Mouse (Mus musculus): Measurements from ENCODE around the gene Olfr551. TPM values are rescaled to one million over a fixed set of nuclear protein-coding genes. Genes with fewer than 3 reads are reported as not detected.
A peak's percentile ranks its signal among the peaks of the same experiment; 100 is the strongest.

Olfr551 gene
- total RNA-seq, 2 experiments from 2014 or later, result not detected

DNA sequence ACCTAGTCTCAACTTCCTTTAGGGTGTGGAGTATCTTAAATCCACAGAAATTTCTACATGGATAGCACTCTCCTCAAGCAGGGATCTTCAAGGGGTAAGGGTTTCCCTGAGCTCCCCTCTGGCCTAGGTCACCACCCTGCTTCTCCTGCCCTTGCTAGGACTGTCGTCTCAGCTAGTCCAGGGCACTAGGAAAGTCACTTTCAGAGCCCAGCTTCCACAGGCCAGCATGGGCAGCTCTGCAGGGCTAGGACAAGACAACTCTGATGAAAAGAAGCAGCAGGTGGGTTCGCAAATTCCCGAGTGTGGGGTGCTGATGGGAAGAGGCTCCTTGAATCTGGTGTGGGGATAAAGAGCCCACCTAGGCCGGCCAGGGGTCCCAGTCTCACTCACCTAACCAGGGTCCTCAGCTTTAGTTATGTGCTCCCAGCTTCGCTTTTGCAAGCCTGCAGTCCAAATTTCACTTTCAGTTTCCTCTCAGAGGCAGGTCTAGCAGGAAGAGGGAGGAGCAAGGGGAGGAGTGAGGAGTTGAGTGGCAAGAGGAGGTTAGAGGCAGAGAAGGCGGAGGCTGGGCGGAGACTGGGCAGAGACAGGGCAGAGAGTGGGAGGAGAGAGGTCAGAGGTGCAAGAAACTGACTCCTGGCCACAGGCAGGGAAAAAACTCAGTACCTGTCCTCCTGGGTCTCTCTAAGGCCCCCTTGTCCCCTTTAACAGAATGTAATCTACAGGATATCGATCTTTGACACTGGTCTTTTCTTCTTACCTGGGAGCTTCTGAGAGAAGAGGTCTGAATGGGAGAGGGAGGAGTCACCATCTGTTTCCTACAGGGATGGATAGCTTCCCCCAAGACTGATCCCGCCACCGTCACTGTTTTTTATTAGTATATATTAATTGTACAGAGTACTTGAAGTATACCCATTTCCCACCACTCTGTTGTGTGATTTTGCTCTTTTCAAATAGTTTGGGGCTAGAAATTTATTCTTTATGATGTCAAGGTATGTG is 26.4 kb downstream of the Olfr551 start, which contains the start of gene Trim21:
Trim21 (minus strand) TSS at position 488 of the 999 bp plus-strand sequence.
- intact Hi-C loops (cut with DNase I), result no loop called here
- H3K4me3 ChIP-seq, result peak within 1 kb of the TSS; percentile 47
- no peak for TF ChIP-seq CTCF (IDR thresholded peaks at IDR 0.05)
- peak; percentile 35 to 54 for DNase-seq (ENCODE audit: extremely low spot score in 1 of 2, low spot score in 2 of 2)
- peak within 1 kb of the TSS; percentile 40; the same call in 1 of the 2 replicates for H3K27ac ChIP-seq

DNA sequence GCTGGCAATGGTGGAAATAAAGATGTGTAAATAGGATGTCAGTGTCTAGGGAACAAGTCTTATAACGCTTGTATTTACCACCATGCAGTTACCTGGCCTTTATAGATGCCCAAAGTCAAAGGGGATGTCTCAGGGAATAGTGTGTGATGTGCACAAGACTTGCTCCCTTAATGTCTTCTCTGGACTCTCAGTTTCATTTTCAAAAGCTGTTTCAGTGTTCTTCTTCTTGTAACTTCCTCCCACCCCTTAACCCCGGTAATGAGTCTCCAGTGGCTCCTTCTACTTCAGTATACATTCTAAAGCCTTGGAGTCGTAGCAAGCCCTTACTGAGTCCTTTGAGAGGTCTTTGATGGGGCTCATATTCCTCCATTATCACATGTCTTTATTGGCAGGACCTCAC is 38.4 kb downstream of the Olfr551 start:
- no peak overlapping the region for H3K4me3 ChIP-seq
- DNase-seq (ENCODE audit: extremely low spot score in 1 of 2, low spot score in 2 of 2), result no peak
- H3K27ac ChIP-seq, result no peak overlapping the region
- TF ChIP-seq CTCF (IDR thresholded peaks at IDR 0.05), result no peak
- intact Hi-C loops (cut with DNase I), result no loop called here

DNA sequence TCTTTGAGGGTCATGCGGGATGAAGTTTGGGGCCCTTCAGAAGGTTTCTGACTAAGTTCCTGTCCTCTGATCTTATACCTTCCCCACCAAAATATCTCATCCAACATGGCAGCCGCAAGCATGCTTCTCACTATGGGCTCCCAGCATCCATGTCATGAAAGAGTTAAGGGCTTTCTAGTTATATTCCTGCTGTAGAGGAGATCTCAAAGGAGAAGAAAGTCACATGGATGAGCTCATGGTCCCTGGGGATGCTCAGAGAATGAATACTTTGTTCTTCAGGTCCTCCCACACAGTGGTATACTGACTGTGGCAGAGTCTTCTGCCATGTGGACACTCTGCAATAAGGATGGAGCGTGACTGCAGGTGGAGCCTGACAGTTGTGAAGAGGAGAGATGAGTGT is 42.1 kb downstream of the Olfr551 start, which contains the start of gene Olfr549:
Olfr549 (plus strand) TSS at position 301 of the 400 bp plus-strand sequence.
- H3K4me3 ChIP-seq, result no peak within 1 kb of the TSS
- no peak within 1 kb of the TSS for H3K27ac ChIP-seq
- DNase-seq (ENCODE audit: extremely low spot score in 1 of 2, low spot score in 2 of 2), result no peak
- intact Hi-C loops (cut with DNase I), result no loop called here
- no peak for TF ChIP-seq CTCF (IDR thresholded peaks at IDR 0.05)

DNA sequence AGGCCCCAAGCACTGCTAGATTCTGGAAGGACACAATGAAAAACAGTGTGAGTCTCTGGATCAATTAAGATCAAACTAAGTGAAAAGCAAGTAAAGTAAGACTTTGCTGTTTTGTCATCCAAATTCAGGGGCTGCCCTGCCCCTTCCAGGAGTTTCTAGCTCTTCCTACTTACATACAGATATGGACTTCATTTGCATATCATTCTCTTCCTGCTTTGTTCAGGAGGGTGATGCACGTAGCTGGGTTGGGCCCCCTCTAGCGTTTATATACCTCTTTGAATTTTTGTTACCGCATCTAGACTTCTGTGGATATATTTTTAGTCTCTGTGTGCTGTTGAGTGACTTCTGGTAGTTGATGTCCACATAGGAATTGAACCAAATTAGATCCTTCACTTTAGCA is 50.4 kb downstream of the Olfr551 start:
- intact Hi-C loops (cut with DNase I), result no loop called here
- H3K4me3 ChIP-seq, result no peak overlapping the region
- no peak overlapping the region for H3K27ac ChIP-seq
- no peak for TF ChIP-seq CTCF (IDR thresholded peaks at IDR 0.05)
- no peak for DNase-seq (ENCODE audit: extremely low spot score in 1 of 2, low spot score in 2 of 2)

DNA sequence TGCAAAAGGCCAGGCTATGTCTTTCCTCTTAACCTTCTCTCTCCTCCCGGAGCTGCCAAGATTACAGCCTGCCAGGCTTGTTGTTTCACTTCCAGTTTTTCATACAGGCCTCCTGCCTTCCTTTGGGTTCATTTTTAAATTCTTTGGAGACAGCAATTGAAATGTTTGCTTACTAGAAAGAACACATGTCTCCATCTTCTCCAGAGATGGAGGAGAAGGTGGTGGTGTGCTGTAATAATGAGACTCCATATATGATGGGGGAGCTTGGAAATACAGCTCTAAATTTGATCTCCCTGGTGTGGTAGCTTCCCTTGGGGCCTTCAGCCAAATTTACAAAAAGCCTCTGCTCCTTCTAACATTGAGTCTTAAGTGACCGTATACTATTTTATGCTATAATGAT is 51.1 kb downstream of the Olfr551 start, which contains the start of gene Olfr548-ps1:
Olfr548-ps1 (plus strand) TSS at position 301 of the 400 bp plus-strand sequence.
- H3K27ac ChIP-seq, result no peak within 1 kb of the TSS
- DNase-seq (ENCODE audit: extremely low spot score in 1 of 2, low spot score in 2 of 2), result no peak
- intact Hi-C loops (cut with DNase I), result no loop called here
- H3K4me3 ChIP-seq, result no peak within 1 kb of the TSS
- TF ChIP-seq CTCF (IDR thresholded peaks at IDR 0.05), result no peak

DNA sequence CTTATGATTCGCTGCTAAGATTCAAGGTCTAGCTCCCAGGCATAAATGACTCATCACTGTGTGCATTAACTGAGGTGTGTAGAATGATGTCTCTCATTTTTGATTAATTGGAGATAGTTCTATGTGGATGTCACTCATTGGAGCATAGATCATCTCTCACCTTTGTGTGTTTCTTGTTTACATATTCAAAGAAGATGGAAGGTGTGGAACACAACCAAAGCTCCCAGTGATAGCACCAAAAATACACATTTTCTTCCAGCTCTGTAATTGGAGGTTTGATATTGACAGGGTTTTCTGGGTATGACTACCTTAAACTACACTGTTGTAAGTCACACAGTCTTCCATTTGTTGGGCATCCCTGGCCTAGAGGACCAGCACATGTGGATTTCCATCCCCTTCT is 57.2 kb downstream of the Olfr551 start, which contains the start of gene Olfr547:
Olfr547 (plus strand) TSS at position 301 of the 400 bp plus-strand sequence.
- H3K4me3 ChIP-seq, result no peak within 1 kb of the TSS
- TF ChIP-seq CTCF (IDR thresholded peaks at IDR 0.05), result no peak
- no peak within 1 kb of the TSS for H3K27ac ChIP-seq
- intact Hi-C loops (cut with DNase I), result no loop called here
- DNase-seq (ENCODE audit: extremely low spot score in 1 of 2, low spot score in 2 of 2), result no peak

Other genes starting within 250 kb of the Olfr551 start
- 10 to 100 TPM; 10.4 to 12.3 TPM for gene Rrm1, start 150.2 kb downstream of the Olfr551 start, total RNA-seq (2021)
- not detected for gene Olfr543, start 110.2 kb downstream of the Olfr551 start, total RNA-seq (2021)
- not detected for gene Olfr544, start 103.6 kb downstream of the Olfr551 start, total RNA-seq (2021)
- gene Olfr545, start 92.3 kb downstream of the Olfr551 start, total RNA-seq (2021), result not detected
- gene Olfr547, start 57.1 kb downstream of the Olfr551 start, total RNA-seq (2021), result not detected
- gene Olfr548-ps1, start 51.0 kb downstream of the Olfr551 start, total RNA-seq (2021), result not detected
- not detected for gene Olfr549, start 42.0 kb downstream of the Olfr551 start, total RNA-seq (2021)
- 1 to 10 TPM; 2.7 to 4.0 TPM for gene Trim21, start 26.4 kb downstream of the Olfr551 start, total RNA-seq (2021)
- gene Olfr550, start 20.4 kb downstream of the Olfr551 start, total RNA-seq (2021), result under 1 TPM; 0.25 to 0.42 TPM
- gene Olfr552, start 5.9 kb upstream of the Olfr551 start, total RNA-seq (2021), result under 1 TPM in 1 of 2 experiments, not detected in 1; 0.07 TPM
- not detected for gene Olfr553, start 26.3 kb upstream of the Olfr551 start, total RNA-seq (2021)
- gene Olfr554, start 46.5 kb upstream of the Olfr551 start, total RNA-seq (2021), result not detected
- gene Olfr555, start 66.9 kb upstream of the Olfr551 start, total RNA-seq (2021), result not detected
- not detected for gene Olfr556, start 73.0 kb upstream of the Olfr551 start, total RNA-seq (2021)
- gene Trim68, start 95.4 kb upstream of the Olfr551 start, total RNA-seq (2021), result 1 to 10 TPM; 4.9 to 6.2 TPM
- gene Olfr557, start 104.0 kb upstream of the Olfr551 start, total RNA-seq (2021), result under 1 TPM in 1 of 2 experiments, not detected in 1; 0.21 TPM
- under 1 TPM; 0.21 to 0.25 TPM for gene Olfr558, start 110.3 kb upstream of the Olfr551 start, total RNA-seq (2021)
- gene Olfr33, start 127.2 kb upstream of the Olfr551 start, total RNA-seq (2021), result not detected
- not detected for gene Olfr559, start 135.6 kb upstream of the Olfr551 start, total RNA-seq (2021)
- gene Olfr560, start 167.5 kb upstream of the Olfr551 start, total RNA-seq (2021), result under 1 TPM in 1 of 2 experiments, not detected in 1; 0.16 TPM
- gene Olfr78, start 167.6 kb upstream of the Olfr551 start, total RNA-seq (2021), result 1 to 10 TPM in 1 of 2 experiments, under 1 TPM in 1; 0.88 to 1.0 TPM
- gene Olfr561, start 179.3 kb upstream of the Olfr551 start, total RNA-seq (2021), result not detected
- gene Olfr564, start 211.6 kb upstream of the Olfr551 start, total RNA-seq (2021), result not detected

Measured in left cerebral cortex, adult 2 months (tissue).